Mouse (Mus musculus): Measurements from ENCODE around the gene Fam189a1. TPM values are rescaled to one million over a fixed set of nuclear protein-coding genes. Genes with fewer than 3 reads are reported as not detected.

Fam189a1 gene
- polyA plus RNA-seq, 1 experiment from 2014 or later: 0.27 TPM

DNA sequence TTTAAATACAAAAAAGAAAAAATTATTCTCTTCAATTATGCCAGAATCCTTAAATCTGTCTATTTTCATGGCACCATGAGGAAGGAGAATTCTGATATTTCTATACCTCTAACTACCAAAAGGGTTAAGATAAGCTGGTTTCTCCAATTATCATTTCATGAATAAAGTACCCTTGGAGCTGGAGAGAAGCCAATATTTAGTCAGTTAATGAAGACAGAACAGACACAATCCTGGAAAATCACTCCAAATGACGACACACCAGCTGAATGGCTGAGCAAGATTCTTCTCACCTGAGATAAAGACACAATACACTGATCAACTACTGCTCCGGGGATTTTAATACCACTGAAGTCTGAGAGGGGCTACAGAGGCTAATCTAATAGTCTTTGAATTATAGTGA is 150.6 kb downstream of the Fam189a1 start:
- 71% methylated on average over 2 of the region's 2 CpGs for WGBS
- no peaks in the 10 kb centered on the region for H3K36me3 ChIP-seq (ENCODE audit: control insufficient read depth, insufficient read depth, low read length)
- ATAC-seq (replicated peaks; ENCODE audit: low FRiP score) (no peak), DNase-seq (ENCODE audit: low spot score) (no peak)
- H3K27me3 ChIP-seq (replicated peaks; ENCODE audit: control insufficient read depth, insufficient read depth, low read length): no peaks in the 10 kb centered on the region
- H3K4me2 ChIP-seq: no peak overlapping the region
- H3K27ac ChIP-seq (ENCODE audit: low read depth, low read length): no peak overlapping the region
- no peaks in the 10 kb centered on the region for H3K4me1 ChIP-seq (replicated peaks; ENCODE audit: control insufficient read depth, insufficient read depth, low read length)
- H3K4me3 ChIP-seq (ENCODE audit: low read depth, low read length): no peak overlapping the region
- H3K9ac ChIP-seq (ENCODE audit: low read depth, low read length): no peak overlapping the region
- no peaks in the 10 kb centered on the region for H3K9me3 ChIP-seq (ENCODE audit: control insufficient read depth, low read length)

DNA sequence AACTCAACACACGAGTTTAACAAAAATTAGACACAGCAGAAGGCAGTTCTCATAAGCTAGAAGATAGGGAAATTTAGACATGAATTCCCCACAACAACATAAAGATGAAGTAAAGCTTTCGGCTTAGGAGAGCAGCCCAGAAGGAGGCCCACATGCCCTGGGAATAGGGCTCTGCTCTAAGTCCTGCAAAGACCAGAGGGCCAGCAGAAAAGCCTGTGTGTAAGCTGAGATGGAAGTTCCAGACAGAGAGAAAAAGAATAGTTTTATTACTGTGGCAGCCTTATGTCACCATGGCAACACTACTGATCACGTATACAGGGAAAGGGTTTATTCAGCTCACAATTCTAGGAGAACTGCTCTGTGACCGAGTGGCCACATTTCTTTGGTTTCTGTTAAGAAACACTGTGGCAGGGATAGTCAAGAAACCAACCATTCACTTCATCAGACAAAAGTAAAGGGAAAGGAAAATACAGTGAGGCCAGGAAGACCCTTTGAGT is 156.6 kb downstream of the Fam189a1 start:
- Histone ChIP-seq H3K27me3 (replicated peaks; ENCODE audit: control insufficient read depth, insufficient read depth, low read length) (no peaks in the 10 kb centered on the region), H3K9me3 (ENCODE audit: control insufficient read depth, low read length) (no peaks in the 10 kb centered on the region), H3K36me3 (ENCODE audit: control insufficient read depth, insufficient read depth, low read length) (no peaks in the 10 kb centered on the region), H3K4me1 (replicated peaks; ENCODE audit: control insufficient read depth, insufficient read depth, low read length) (no peaks in the 10 kb centered on the region), H3K9ac (ENCODE audit: low read depth, low read length) (no peak overlapping the region), H3K4me2 (no peak overlapping the region), H3K27ac (ENCODE audit: low read depth, low read length) (no peak overlapping the region), H3K4me3 (ENCODE audit: low read depth, low read length) (no peak overlapping the region)
- 79% methylated on average over 4 of the region's 4 CpGs for WGBS
- DNase-seq (ENCODE audit: low spot score): no peak
- no peak for ATAC-seq (replicated peaks; ENCODE audit: low FRiP score)

DNA sequence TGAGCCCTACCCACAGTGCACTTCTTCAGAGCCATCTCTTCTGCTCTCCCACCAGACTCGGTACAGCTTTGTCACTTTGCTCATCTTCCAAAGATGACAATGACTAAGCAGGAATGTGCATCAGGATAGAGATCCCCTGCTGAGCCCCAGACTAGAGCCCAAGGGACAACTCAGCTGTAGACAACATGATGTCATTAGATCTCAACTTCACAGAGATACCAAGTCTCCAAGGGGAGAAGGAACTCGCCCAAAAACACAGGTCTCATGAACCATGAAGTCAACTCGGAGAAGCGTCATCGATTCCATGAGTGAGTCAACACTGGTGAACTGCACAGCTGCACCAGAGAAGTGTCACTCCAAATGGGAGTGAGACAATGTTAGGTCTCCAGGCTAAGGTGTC is 158.6 kb downstream of the Fam189a1 start:
- DNase-seq (ENCODE audit: low spot score) (no peak), ATAC-seq (replicated peaks; ENCODE audit: low FRiP score) (no peak)
- Histone ChIP-seq H3K36me3 (ENCODE audit: control insufficient read depth, insufficient read depth, low read length) (no peaks in the 10 kb centered on the region), H3K4me1 (replicated peaks; ENCODE audit: control insufficient read depth, insufficient read depth, low read length) (no peaks in the 10 kb centered on the region), H3K9ac (ENCODE audit: low read depth, low read length) (no peak overlapping the region), H3K9me3 (ENCODE audit: control insufficient read depth, low read length) (no peaks in the 10 kb centered on the region), H3K27ac (ENCODE audit: low read depth, low read length) (no peak overlapping the region), H3K4me2 (no peak overlapping the region), H3K27me3 (replicated peaks; ENCODE audit: control insufficient read depth, insufficient read depth, low read length) (no peaks in the 10 kb centered on the region), H3K4me3 (ENCODE audit: low read depth, low read length) (no peak overlapping the region)
- 87% methylated on average over 5 of the region's 5 CpGs for WGBS

DNA sequence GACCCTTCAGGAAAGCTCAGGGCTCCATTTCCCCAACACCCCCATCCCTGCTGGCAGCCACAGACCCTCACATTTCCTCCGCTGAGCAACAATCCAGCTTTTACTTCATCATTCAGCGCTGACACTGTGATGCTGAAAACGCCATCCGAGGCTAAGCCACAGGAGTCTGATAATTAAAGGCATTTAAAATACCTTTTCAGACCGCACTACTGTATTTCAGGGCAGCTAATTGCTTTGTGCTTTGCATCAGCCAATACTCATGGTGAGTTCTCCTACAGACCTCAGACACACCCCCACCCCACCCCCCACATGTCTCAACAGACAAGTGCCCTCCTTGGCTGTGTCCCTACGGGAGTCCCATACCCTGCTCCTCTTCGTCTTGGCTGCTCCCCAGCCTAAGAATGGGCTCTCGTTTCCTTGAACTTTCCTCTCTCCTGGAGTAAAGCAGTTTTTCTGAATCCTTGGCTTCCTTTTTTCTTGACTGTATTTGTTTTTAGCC is 160.4 kb downstream of the Fam189a1 start:
- Histone ChIP-seq H3K36me3 (ENCODE audit: control insufficient read depth, insufficient read depth, low read length) (no peaks in the 10 kb centered on the region), H3K4me2 (no peak overlapping the region), H3K4me1 (replicated peaks; ENCODE audit: control insufficient read depth, insufficient read depth, low read length) (no peaks in the 10 kb centered on the region), H3K27ac (ENCODE audit: low read depth, low read length) (no peak overlapping the region), H3K27me3 (replicated peaks; ENCODE audit: control insufficient read depth, insufficient read depth, low read length) (no peaks in the 10 kb centered on the region), H3K9me3 (ENCODE audit: control insufficient read depth, low read length) (no peaks in the 10 kb centered on the region), H3K4me3 (ENCODE audit: low read depth, low read length) (no peak overlapping the region), H3K9ac (ENCODE audit: low read depth, low read length) (no peak overlapping the region)
- DNase-seq (ENCODE audit: low spot score): no peak
- ATAC-seq (replicated peaks; ENCODE audit: low FRiP score): no peak
- WGBS: 66% methylated on average over 8 of the region's 8 CpGs

DNA sequence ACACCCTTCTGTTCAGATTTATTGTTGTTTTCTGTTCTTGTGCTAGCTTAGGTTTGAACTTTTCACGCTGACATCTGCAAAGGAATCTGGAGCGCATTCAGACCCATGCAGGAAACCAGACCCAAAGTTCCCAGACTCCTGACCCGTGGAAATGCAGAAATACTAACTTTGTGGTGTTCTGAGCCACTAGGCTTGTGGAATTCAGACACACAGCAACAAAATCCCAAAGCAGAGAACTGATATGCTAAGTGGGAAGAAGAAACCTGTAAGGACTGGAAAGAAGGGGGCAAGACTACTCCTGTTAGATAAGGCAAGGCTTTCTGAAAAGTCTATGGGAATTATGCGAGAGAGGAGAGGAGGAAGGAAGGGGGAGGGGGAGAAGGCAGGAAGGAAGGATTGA is 167.0 kb downstream of the Fam189a1 start:
- DNase-seq (ENCODE audit: low spot score) (no peak), ATAC-seq (replicated peaks; ENCODE audit: low FRiP score) (no peak)
- Histone ChIP-seq H3K4me1 (replicated peaks; ENCODE audit: control insufficient read depth, insufficient read depth, low read length) (no peaks in the 10 kb centered on the region), H3K4me3 (ENCODE audit: low read depth, low read length) (no peak overlapping the region), H3K9me3 (ENCODE audit: control insufficient read depth, low read length) (no peaks in the 10 kb centered on the region), H3K4me2 (no peak overlapping the region), H3K27ac (ENCODE audit: low read depth, low read length) (no peak overlapping the region), H3K36me3 (ENCODE audit: control insufficient read depth, insufficient read depth, low read length) (no peaks in the 10 kb centered on the region), H3K27me3 (replicated peaks; ENCODE audit: control insufficient read depth, insufficient read depth, low read length) (no peaks in the 10 kb centered on the region), H3K9ac (ENCODE audit: low read depth, low read length) (no peak overlapping the region)
- 68% methylated on average over 4 of the region's 4 CpGs for WGBS

DNA sequence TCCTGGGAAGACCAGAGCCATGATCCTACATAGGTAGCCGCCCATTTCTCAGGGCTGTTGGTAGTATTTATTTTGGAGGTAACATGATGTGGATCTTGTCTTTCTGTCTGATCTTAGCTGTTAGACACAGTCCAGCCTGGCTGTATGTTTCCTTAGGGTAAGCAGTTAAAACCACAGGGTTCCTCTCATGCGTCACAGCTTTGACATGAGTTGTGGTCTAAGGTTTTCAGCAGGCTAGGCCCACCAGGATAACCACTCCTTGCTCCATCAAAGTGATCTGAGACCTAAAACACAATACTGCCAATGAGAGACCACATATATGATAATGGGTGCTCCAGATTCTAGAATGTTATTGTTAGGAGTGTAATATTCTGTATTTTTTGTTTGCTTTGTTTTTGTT is 168.4 kb downstream of the Fam189a1 start:
- Histone ChIP-seq H3K4me1 (replicated peaks; ENCODE audit: control insufficient read depth, insufficient read depth, low read length) (no peaks in the 10 kb centered on the region), H3K4me2 (no peak overlapping the region), H3K27ac (ENCODE audit: low read depth, low read length) (no peak overlapping the region), H3K9ac (ENCODE audit: low read depth, low read length) (no peak overlapping the region), H3K4me3 (ENCODE audit: low read depth, low read length) (no peak overlapping the region), H3K9me3 (ENCODE audit: control insufficient read depth, low read length) (no peaks in the 10 kb centered on the region), H3K36me3 (ENCODE audit: control insufficient read depth, insufficient read depth, low read length) (no peaks in the 10 kb centered on the region), H3K27me3 (replicated peaks; ENCODE audit: control insufficient read depth, insufficient read depth, low read length) (no peaks in the 10 kb centered on the region)
- WGBS: 65% methylated on average over 2 of the region's 2 CpGs
- ATAC-seq (replicated peaks; ENCODE audit: low FRiP score): no peak
- no peak for DNase-seq (ENCODE audit: low spot score)

DNA sequence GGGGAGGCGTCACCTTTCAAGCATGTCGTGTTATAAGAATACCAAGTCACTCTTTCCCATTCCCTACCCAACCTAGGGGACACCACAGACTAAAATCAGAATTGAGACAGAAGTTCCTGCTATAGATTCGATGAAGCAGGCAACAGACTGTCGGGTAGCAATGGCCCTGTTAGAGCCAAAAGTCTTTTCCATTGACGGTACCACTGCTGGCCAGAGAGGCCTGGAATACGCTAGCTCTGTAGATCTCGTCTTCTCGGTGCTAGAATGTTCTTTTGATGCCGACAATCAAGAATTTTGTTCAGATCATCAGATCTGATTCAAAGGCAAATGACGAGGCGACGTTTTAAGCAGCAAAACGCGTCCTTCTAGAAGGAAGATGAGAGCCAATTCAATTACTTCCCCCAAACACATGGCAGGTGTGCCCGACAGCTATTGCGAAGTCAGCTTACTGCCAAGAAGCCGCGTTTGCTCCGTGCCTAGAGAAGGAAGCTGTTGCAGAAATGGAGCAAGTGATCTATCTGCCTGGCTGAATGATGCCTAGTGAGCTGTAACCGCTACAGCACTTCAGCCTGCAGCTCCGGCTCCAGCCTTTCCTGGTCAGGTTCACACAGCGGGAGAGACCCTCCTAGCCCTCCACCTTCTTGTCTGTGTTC is 171.8 kb downstream of the Fam189a1 start:
- Histone ChIP-seq H3K4me1 (replicated peaks; ENCODE audit: control insufficient read depth, insufficient read depth, low read length) (no peaks in the 10 kb centered on the region), H3K27ac (ENCODE audit: low read depth, low read length) (no peak overlapping the region), H3K36me3 (ENCODE audit: control insufficient read depth, insufficient read depth, low read length) (no peaks in the 10 kb centered on the region), H3K9me3 (ENCODE audit: control insufficient read depth, low read length) (no peaks in the 10 kb centered on the region), H3K9ac (ENCODE audit: low read depth, low read length) (no peak overlapping the region), H3K4me2 (no peak overlapping the region), H3K4me3 (ENCODE audit: low read depth, low read length) (no peak overlapping the region), H3K27me3 (replicated peaks; ENCODE audit: control insufficient read depth, insufficient read depth, low read length) (no peaks in the 10 kb centered on the region)
- WGBS: 85% methylated on average over 22 of the region's 22 CpGs
- DNase-seq (ENCODE audit: low spot score): no peak
- no peak for ATAC-seq (replicated peaks; ENCODE audit: low FRiP score)

DNA sequence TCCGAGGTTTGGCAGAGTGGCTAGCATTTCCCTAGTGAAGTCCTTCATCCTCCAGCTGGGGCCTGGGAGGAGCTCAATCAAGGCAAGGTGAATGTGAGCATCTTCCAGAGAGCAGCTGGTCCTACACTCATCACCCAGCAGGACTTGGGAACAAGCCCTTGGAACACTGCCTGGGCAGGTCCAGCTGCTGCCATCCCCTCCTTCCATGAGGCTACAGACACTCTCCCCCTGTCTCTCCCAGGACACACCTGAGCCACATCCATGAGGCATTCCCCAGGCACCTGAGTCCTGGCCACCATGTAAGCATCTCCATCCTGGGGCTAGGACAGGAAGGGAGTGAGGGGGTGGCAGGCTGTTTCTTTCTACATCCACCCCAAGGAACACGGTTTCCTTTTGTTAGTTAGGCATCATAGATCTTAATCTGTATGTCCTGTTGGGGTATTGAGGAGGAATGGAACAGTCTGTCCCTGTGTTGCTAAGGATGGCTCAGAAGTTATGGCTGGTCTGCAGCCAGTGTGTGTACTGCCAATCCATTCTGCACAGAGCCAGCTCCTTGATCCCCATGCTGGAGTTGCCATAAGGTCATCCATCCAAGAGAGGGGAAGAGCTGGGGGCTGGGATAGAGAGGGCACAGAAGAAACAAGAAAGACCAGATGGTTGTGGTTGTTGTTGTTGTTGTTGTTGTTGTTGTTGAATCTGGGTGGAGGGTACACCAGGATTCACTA is 174.7 kb downstream of the Fam189a1 start:
- WGBS: 54% methylated on average over 2 of the region's 2 CpGs

More for the DNA sequence above, 174.7 kb downstream of the Fam189a1 start:
- no peaks in the 10 kb centered on the region for H3K27me3 ChIP-seq (replicated peaks; ENCODE audit: control insufficient read depth, insufficient read depth, low read length)
- H3K4me3 ChIP-seq (ENCODE audit: low read depth, low read length): no peak overlapping the region
- H3K9me3 ChIP-seq (ENCODE audit: control insufficient read depth, low read length): no peaks in the 10 kb centered on the region
- ATAC-seq (replicated peaks; ENCODE audit: low FRiP score): no peak
- DNase-seq (ENCODE audit: low spot score): no peak
- H3K4me2 ChIP-seq: no peak overlapping the region
- H3K27ac ChIP-seq (ENCODE audit: low read depth, low read length): no peak overlapping the region
- H3K9ac ChIP-seq (ENCODE audit: low read depth, low read length): no peak overlapping the region
- H3K36me3 ChIP-seq (ENCODE audit: control insufficient read depth, insufficient read depth, low read length): no peaks in the 10 kb centered on the region
- H3K4me1 ChIP-seq (replicated peaks; ENCODE audit: control insufficient read depth, insufficient read depth, low read length): no peaks in the 10 kb centered on the region
